14 mouse cellular contexts compared by ENCODE assay signal in the genomic region with DNA sequence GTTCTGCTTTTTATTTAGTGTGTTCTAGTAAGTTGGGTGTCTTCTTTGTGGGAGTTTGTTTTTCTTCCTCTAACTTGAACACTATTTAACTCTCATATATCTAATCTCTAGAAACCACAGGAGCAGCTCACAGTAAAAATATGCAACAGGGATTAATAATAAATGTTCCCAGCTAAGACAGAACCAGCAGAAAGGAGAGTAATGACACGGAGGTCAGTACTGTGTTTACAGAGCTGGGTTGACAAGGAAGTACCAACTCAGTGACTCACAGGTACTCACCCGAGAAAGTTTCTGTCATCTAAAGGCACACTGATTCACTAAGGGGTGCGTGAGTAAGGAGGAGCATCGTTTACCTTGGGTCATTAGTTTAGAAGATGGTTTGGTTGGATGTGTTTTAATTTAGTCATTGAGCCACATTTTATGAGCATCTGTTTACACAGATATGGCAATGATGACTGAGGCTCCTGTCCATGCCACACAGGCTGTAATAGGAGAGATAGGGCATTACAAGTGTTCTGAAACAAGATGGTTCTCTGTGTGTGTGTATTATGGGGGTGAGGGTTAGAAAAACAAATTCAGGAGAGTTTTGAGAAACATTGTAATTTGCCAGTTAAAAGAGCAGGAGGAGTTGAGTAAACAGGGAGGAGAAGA. TPM values are rescaled to one million over a fixed set of nuclear protein-coding genes. Genes with fewer than 3 reads are reported as not detected.
DNase-seq lines count a peak whose midpoint lies in the region; ATAC-seq and TF ChIP-seq lines count a peak whose summit lies in the region.
"Had no signal": no experiment of that assay in that cellular context is flagged by ENCODE, and none has a peak within 500 bp of the region (broad histone marks: within the 10 kb centered on the region; RNA-seq: fewer than 3 reads in every experiment).

No protein-coding gene starts in this region.

- DNase-seq in lung, postnatal 0 days (ENCODE audit: low spot score), result peak; percentile 28
- no peak for DNase-seq in lung, adult 2 months
- DNase-seq in c-Kit-positive CD71-positive TER-119-positive erythroid progenitor cells, embryonic 14.5 days (ENCODE audit: low spot score), result peak; percentile 51
- no peak for DNase-seq in stomach, postnatal 0 days (ENCODE audit: low spot score)
- no peak for DNase-seq in left cerebral cortex, postnatal 36 days (ENCODE audit: low spot score in 2 of 2)
- DNase-seq in layer of hippocampus, adult 18-20 months (ENCODE audit: low spot score in 2 of 2), result no peak
- DNase-seq in retina, postnatal 1 day, result no peak
- DNase-seq: cerebellum, adult 9-11 months; kidney, postnatal 25 days; thymus, postnatal 25 days had no signal

- H3K9me3 ChIP-seq in lung, postnatal 0 days (ENCODE audit: low read length), result no peaks in the 10 kb centered on the region
- no peaks in the 10 kb centered on the region for H3K9me3 ChIP-seq in liver, embryonic 16.5 days (replicated peaks; ENCODE audit: control insufficient read depth, low read length)
- no peaks in the 10 kb centered on the region for H3K9me3 ChIP-seq in stomach, postnatal 0 days (ENCODE audit: control insufficient read depth, low read length)
- H3K9me3 ChIP-seq: embryonic facial prominence, embryonic 13.5 days; heart, embryonic 13.5 days had no signal

- TF ChIP-seq POLR2A in lung, adult 2 months (IDR thresholded peaks at IDR 0.05; ENCODE audit: borderline replicate concordance, extremely low read depth, low read depth, low read length), result no peak

- H3K4me3 ChIP-seq in lung, postnatal 0 days (ENCODE audit: low read depth, low read length), result no peak overlapping the region
- H3K4me3 ChIP-seq in lung, adult 2 months (replicated peaks; ENCODE audit: extremely low read depth, low read depth, low read length), result no peak overlapping the region
- H3K4me3 ChIP-seq in liver, embryonic 16.5 days (ENCODE audit: low read depth, low read length), result no peak overlapping the region
- H3K4me3 ChIP-seq in stomach, postnatal 0 days (ENCODE audit: low read depth, low read length), result no peak overlapping the region
- H3K4me3 ChIP-seq: embryonic facial prominence, embryonic 13.5 days; heart, embryonic 13.5 days had no signal

- WGBS in lung, postnatal 0 days, result 22% methylated on average over 4 of the region's 4 CpGs
- WGBS in lung, adult 2 months, result 22% methylated on average over 4 of the region's 4 CpGs
- 32% methylated on average over 4 of the region's 4 CpGs for WGBS in liver, embryonic 16.5 days (ENCODE audit: insufficient replicate concordance)
- 17% methylated on average over 4 of the region's 4 CpGs for WGBS in stomach, postnatal 0 days

- intact Hi-C loops in left cerebral cortex, postnatal 36 days (cut with DNase I), result no loop called here

- no peaks in the 10 kb centered on the region; the same call in 1 of the 2 replicates for H3K4me1 ChIP-seq in lung, postnatal 0 days (ENCODE audit: insufficient read depth, low read depth, low read length)
- H3K4me1 ChIP-seq in lung, adult 2 months (ENCODE audit: control insufficient read depth, insufficient read depth, low read length), result peaks cover 9% of the 10 kb centered on the region; the same call in 1 of the 2 replicates
- H3K4me1 ChIP-seq in liver, embryonic 16.5 days (ENCODE audit: control insufficient read depth, low read depth, low read length), result peaks cover 15% of the 10 kb centered on the region
- H3K4me1 ChIP-seq in stomach, postnatal 0 days (replicated peaks; ENCODE audit: control insufficient read depth, insufficient read depth), result peaks cover 6% of the 10 kb centered on the region; the same call in 1 of the 2 replicates
- H3K4me1 ChIP-seq: embryonic facial prominence, embryonic 13.5 days had no signal

- H3K36me3 ChIP-seq in lung, postnatal 0 days (ENCODE audit: insufficient read depth, low read length), result no peaks in the 10 kb centered on the region
- no peaks in the 10 kb centered on the region for H3K36me3 ChIP-seq in liver, embryonic 16.5 days (ENCODE audit: control insufficient read depth, insufficient read depth)
- no peaks in the 10 kb centered on the region for H3K36me3 ChIP-seq in stomach, postnatal 0 days (ENCODE audit: control insufficient read depth, insufficient read depth, low read length)
- H3K36me3 ChIP-seq: embryonic facial prominence, embryonic 13.5 days had no signal

- no peak overlapping the region for H3K27ac ChIP-seq in lung, postnatal 0 days (ENCODE audit: low read length)
- peak overlapping the region; percentile 71 for H3K27ac ChIP-seq in liver, embryonic 16.5 days (ENCODE audit: low read length)
- no peak overlapping the region for H3K27ac ChIP-seq in stomach, postnatal 0 days (replicated peaks)
- H3K27ac ChIP-seq: embryonic facial prominence, embryonic 13.5 days; heart, embryonic 13.5 days; hindbrain, embryonic 14.5 days had no signal

- no peaks in the 10 kb centered on the region for H3K27me3 ChIP-seq in lung, postnatal 0 days (replicated peaks; ENCODE audit: insufficient read depth, low read length)
- no peaks in the 10 kb centered on the region for H3K27me3 ChIP-seq in liver, embryonic 16.5 days (ENCODE audit: control insufficient read depth, insufficient read depth, low read depth, low read length)
- H3K27me3 ChIP-seq in stomach, postnatal 0 days (ENCODE audit: control insufficient read depth, insufficient read depth, low read length), result no peaks in the 10 kb centered on the region
- H3K27me3 ChIP-seq: embryonic facial prominence, embryonic 13.5 days; heart, embryonic 13.5 days had no signal

- H3K4me2 ChIP-seq in lung, postnatal 0 days (replicated peaks; ENCODE audit: low read depth, low read length), result no peak overlapping the region
- H3K4me2 ChIP-seq in liver, embryonic 16.5 days (ENCODE audit: low read depth, low read length), result peak overlapping the region; percentile 24; the same call in 1 of the 2 replicates
- no peak overlapping the region for H3K4me2 ChIP-seq in stomach, postnatal 0 days (replicated peaks; ENCODE audit: low read depth)
- H3K4me2 ChIP-seq: embryonic facial prominence, embryonic 13.5 days; heart, embryonic 13.5 days; hindbrain, embryonic 14.5 days had no signal

- no peak for TF ChIP-seq EP300 in lung, postnatal 0 days (IDR thresholded peaks at IDR 0.05)
- TF ChIP-seq EP300 in stomach, postnatal 0 days (optimal IDR thresholded peaks at IDR 0.05), result no peak

- no peak for TF ChIP-seq CTCF in lung, postnatal 0 days (IDR thresholded peaks at IDR 0.05)
- TF ChIP-seq CTCF in lung, adult 2 months (IDR thresholded peaks at IDR 0.05; ENCODE audit: insufficient read depth, low read length), result no peak
- no peak for TF ChIP-seq CTCF in stomach, postnatal 0 days (IDR thresholded peaks at IDR 0.05; ENCODE audit: low read depth)

- ATAC-seq in lung, postnatal 0 days, result peak; percentile 32; the same call in 1 of the 2 replicates
- ATAC-seq in liver, embryonic 16.5 days (ENCODE audit: low read depth), result peak; percentile 90
- peak; percentile 96 for ATAC-seq in stomach, postnatal 0 days (ENCODE audit: low FRiP score, low TSS enrichment)

- H3K9ac ChIP-seq in lung, postnatal 0 days (replicated peaks; ENCODE audit: low read depth), result no peak overlapping the region
- H3K9ac ChIP-seq in liver, embryonic 16.5 days (ENCODE audit: low read depth, low read length), result no peak overlapping the region
- H3K9ac ChIP-seq in stomach, postnatal 0 days (ENCODE audit: low read length), result no peak overlapping the region
- H3K9ac ChIP-seq: embryonic facial prominence, embryonic 13.5 days; heart, embryonic 13.5 days; hindbrain, embryonic 14.5 days had no signal

RNA-seq across cellular contexts. Expression of gene Lcor, which starts 13.1 kb away (rescaled TPM):
- polyA plus RNA-seq in lung, postnatal 0 days (2015; fragmentation: Nextera tagmentation; extraction: Ambion mirVana), result 10.8 and 13.3 TPM in 2 replicates
- polyA plus RNA-seq in lung, adult 2 months (2012; rRNA removed), result 2.5 and 3.3 TPM in 2 replicates
- 6.3 and 6.9 TPM in 2 replicates for polyA plus RNA-seq in liver, embryonic 16.5 days (2015; fragmentation: Nextera tagmentation; extraction: Ambion mirVana)
- 12.9 TPM in 2 replicates for polyA plus RNA-seq in stomach, postnatal 0 days (2015; fragmentation: Nextera tagmentation; extraction: Ambion mirVana)
- total RNA-seq in left cerebral cortex, postnatal 36 days (2021), result 10 to 100 TPM; 17.3 to 22.2 TPM
- 10 to 100 TPM; 19.0 to 20.4 TPM for total RNA-seq in layer of hippocampus, adult 18-20 months (2021)

Comparison
In these comparisons a context has a peak if more than half of its experiments do, and no peak if none do; other contexts are left out.
1. DNase-seq: peak in lung, postnatal 0 days (single experiment) and c-Kit-positive CD71-positive TER-119-positive erythroid progenitor cells, embryonic 14.5 days (single experiment); none in lung, adult 2 months (single experiment), stomach, postnatal 0 days (single experiment), left cerebral cortex, postnatal 36 days (0 of 2), layer of hippocampus, adult 18-20 months (0 of 2) and retina, postnatal 1 day (single experiment).
2. ATAC-seq: peak in every context shown above with its lines; median percentile 96 in stomach, postnatal 0 days; 90 in liver, embryonic 16.5 days; 32 in lung, postnatal 0 days.